Mouse (Mus musculus): ENCODE measurements around the gene Mafk.

Mafk gene

GRCm38 (mm10) chr5:139819538-139820181 lies 28.3 kb downstream of the Mafk start, which contains the start of gene Tmem184a:
TSS of gene Tmem184a (minus strand) at chr5:139819917.
- DNase-seq = no peak

GRCm38 (mm10) chr5:139821466-139822459 lies 30.4 kb downstream of the Mafk start:
- DNase-seq = no peak

- no peak for DNase-seq
These were observed 33.2 kb downstream of the Mafk start for GRCm38 (mm10) chr5:139824531-139824930.

GRCm38 (mm10) chr5:139825947-139826346 lies 34.6 kb downstream of the Mafk start:
- DNase-seq = no peak

GRCm38 (mm10) chr5:139826357-139827055 lies 35.2 kb downstream of the Mafk start, which contains the start of the genes Gm26938 and Psmg3:
TSS of gene Gm26938 (minus strand) at chr5:139826407.
TSS of gene Psmg3 (minus strand) at chr5:139826885.
- peak; percentile 94 for DNase-seq

- peak; percentile 41 for DNase-seq
These were observed 36.3 kb downstream of the Mafk start for GRCm38 (mm10) chr5:139827593-139827992.

GRCm38 (mm10) chr5:139829384-139829783 lies 38.1 kb downstream of the Mafk start:
- no peak for DNase-seq

- no peak for DNase-seq
These were observed 39.4 kb downstream of the Mafk start for GRCm38 (mm10) chr5:139830734-139831133.

- no peak for DNase-seq
These were observed 40.8 kb downstream of the Mafk start for GRCm38 (mm10) chr5:139832125-139832524.

- no peak for DNase-seq
These were observed 44.4 kb downstream of the Mafk start for GRCm38 (mm10) chr5:139835706-139836105.

- peak; percentile 74 for DNase-seq
These were observed 47.2 kb downstream of the Mafk start for GRCm38 (mm10) chr5:139838476-139838892.

- peak; percentile 40 for DNase-seq
These were observed 47.8 kb downstream of the Mafk start for GRCm38 (mm10) chr5:139839142-139839541.

GRCm38 (mm10) chr5:139849626-139850320 lies 58.5 kb downstream of the Mafk start:
- DNase-seq = no peak
